Mouse (Mus musculus) kidney, adult 2 months (tissue): Measurements from ENCODE around the gene Gipc1. TPM values are rescaled to one million over a fixed set of nuclear protein-coding genes. Genes with fewer than 3 reads are reported as not detected.

Experiments used
- DNase-seq: peaks from one replicate; pipeline ENCODE4 v3.0.0; 2021
- H3K27ac ChIP-seq: fragments of 200-500 bp; 2 replicates; pipeline ENCODE4 v1.5.1; 2012; ENCODE audit warnings: low read depth, low read length, control low read depth, inconsistent platforms; ENCODE audit not compliant: insufficient read depth
- H3K27me3 ChIP-seq: fragments of 200-500 bp; replicated peaks from 2 replicates; pipeline ENCODE4 v1.6.1; 2012; ENCODE audit warnings: mild to moderate bottlenecking, moderate library complexity, low read length, inconsistent platforms; ENCODE audit not compliant: control insufficient read depth, insufficient read depth
- H3K36me3 ChIP-seq: fragments of 200-500 bp; 2 replicates; pipeline ENCODE4 v1.6.1; 2012; ENCODE audit warnings: mild to moderate bottlenecking, moderate library complexity, low read length, inconsistent platforms; ENCODE audit not compliant: control insufficient read depth, insufficient read depth
- H3K4me1 ChIP-seq: fragments of 200-500 bp; 2 replicates; pipeline ENCODE4 v1.6.1; 2011; ENCODE audit warnings: low read length; ENCODE audit not compliant: control insufficient read depth, insufficient read depth
- H3K4me3 ChIP-seq: fragments of 200-500 bp; 2 replicates; pipeline ENCODE4 v1.5.1; 2011; ENCODE audit warnings: mild to moderate bottlenecking, low read depth, low read length, control low read depth; ENCODE audit not compliant: insufficient read depth
- CTCF ChIP-seq: fragments of 200-500 bp; conservative IDR thresholded peaks from 2 replicates; pipeline ENCODE4 v1.5.1; 2011; ENCODE audit warnings: low read depth, mild to moderate bottlenecking, control low read depth, low read length, moderate library complexity, mixed read lengths; ENCODE audit not compliant: insufficient read depth, insufficient read length
- POLR2A ChIP-seq: fragments of 200-500 bp; IDR thresholded peaks from one replicate; pipeline ENCODE4 v1.6.1; 2011; ENCODE audit warnings: low read depth, low read length, control low read depth
- WGBS: fragments of 180-500 bp; shearing (Covaris S2); methylation state at CpG from one replicate; pipeline ENCODE4 v1.1.7; 2018; 5-methylcytosine and 5-hydroxymethylcytosine counted together
- polyA plus RNA-seq: library from polyadenylated mRNA; depleted of rRNA; stranded (reverse); fragments of >200 nt; gene quantifications from 2 replicates; pipeline ENCODE4 v1.2.3, GENCODE M21; 2012; rRNA removed

Gipc1 gene
- 57.6 and 66.6 TPM in 2 replicates for polyA plus RNA-seq

- 6% methylated on average over 50 of the region's 50 CpGs for WGBS
- H3K4me3 ChIP-seq = peak within 1 kb of the TSS; percentile 83
- H3K27ac ChIP-seq = peak within 1 kb of the TSS; percentile 79
- peaks cover 4% of the 10 kb centered on the region; the same call in 1 of the 2 replicates for H3K4me1 ChIP-seq
- no peaks in the 10 kb centered on the region for H3K36me3 ChIP-seq
- no peak for TF ChIP-seq CTCF
- TF ChIP-seq POLR2A = peak; percentile 46
- DNase-seq = peak; percentile 98
- H3K27me3 ChIP-seq = no peaks in the 10 kb centered on the region
Measured at GRCm38 (mm10) chr8:83652030-83652743, at the start of gene Gipc1. Gipc1 (plus strand) TSS chr8:83652677.

- H3K4me1 ChIP-seq = peaks cover 11% of the 10 kb centered on the region
- peak; percentile 100 for DNase-seq
- peak within 1 kb of the TSS; percentile 74 for H3K27ac ChIP-seq
- H3K4me3 ChIP-seq = peak within 1 kb of the TSS; percentile 86
- H3K36me3 ChIP-seq = peaks cover 2% of the 10 kb centered on the region
- H3K27me3 ChIP-seq = no peaks in the 10 kb centered on the region
- WGBS = under 1% methylated on average over 69 of the region's 69 CpGs
- TF ChIP-seq POLR2A (peak; percentile 96), CTCF (no peak)
Measured at GRCm38 (mm10) chr8:83607661-83608397, 44.6 kb upstream of the Gipc1 start, which contains the start of the genes Tecr and Dnajb1. Tecr (minus strand) TSS chr8:83607971. Dnajb1 (plus strand) TSS chr8:83608193.

DNA sequence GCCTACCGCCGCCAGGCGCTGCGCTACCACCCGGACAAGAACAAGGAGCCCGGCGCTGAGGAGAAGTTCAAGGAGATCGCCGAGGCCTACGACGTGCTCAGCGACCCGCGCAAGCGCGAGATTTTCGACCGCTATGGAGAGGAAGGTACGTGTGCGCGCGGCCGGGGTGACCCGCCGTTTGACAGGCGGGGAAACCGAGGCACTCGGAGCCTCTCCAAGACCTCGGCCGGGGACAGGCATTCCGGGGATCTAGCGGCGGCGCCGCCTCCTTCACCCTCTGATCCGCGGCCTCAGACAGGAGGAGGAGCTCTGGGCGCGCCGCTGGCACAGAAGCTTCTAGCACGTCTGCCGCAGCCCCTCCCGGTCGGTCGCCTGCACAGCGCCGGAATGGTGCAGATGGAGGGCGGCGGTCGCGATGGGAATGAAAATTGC is 44.1 kb upstream of the Gipc1 start:
- no peak for TF ChIP-seq POLR2A
- TF ChIP-seq CTCF = no peak
- Histone ChIP-seq H3K4me3 (peak overlapping the region; percentile 86), H3K27me3 (no peaks in the 10 kb centered on the region), H3K27ac (peak overlapping the region; percentile 74), H3K36me3 (peaks cover 2% of the 10 kb centered on the region), H3K4me1 (peaks cover 11% of the 10 kb centered on the region)
- DNase-seq = peak; percentile 93
- WGBS = under 1% methylated on average over 51 of the region's 51 CpGs

DNA sequence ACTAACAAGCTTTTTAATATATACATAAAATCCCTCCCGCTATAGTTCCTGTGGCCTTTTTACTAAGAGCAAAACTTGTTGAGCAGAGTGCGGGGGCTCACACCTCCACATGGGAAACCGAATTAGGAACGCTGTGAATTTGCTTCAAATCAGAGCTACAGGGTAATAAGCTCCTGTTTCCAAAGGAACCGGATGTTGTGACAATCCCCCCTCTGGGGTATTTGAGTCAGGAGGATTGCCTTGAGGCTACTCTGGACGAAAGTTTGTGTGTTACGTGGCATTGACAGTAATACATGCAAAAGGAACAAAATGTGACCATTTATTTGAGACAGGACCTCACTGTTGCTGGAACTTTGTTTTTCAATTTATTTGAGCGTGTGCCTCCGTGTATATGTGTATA is 43.4 kb upstream of the Gipc1 start:
- TF ChIP-seq CTCF (no peak), POLR2A (no peak)
- Histone ChIP-seq H3K4me1 (peaks cover 11% of the 10 kb centered on the region), H3K27me3 (no peaks in the 10 kb centered on the region), H3K4me3 (peak overlapping the region; percentile 86), H3K36me3 (peaks cover 2% of the 10 kb centered on the region), H3K27ac (peak overlapping the region; percentile 74)
- DNase-seq = no peak
- 12% methylated on average over 9 of the region's 9 CpGs for WGBS

- TF ChIP-seq POLR2A (no peak), CTCF (no peak)
- Histone ChIP-seq H3K4me3 (peak overlapping the region; percentile 86; the same call in 1 of the 2 replicates), H3K4me1 (peaks cover 11% of the 10 kb centered on the region), H3K36me3 (peaks cover 2% of the 10 kb centered on the region), H3K27ac (no peak overlapping the region), H3K27me3 (no peaks in the 10 kb centered on the region)
- no peak for DNase-seq
- 75% methylated on average over 10 of the region's 10 CpGs for WGBS
Measured at GRCm38 (mm10) chr8:83609547-83610180, 42.8 kb upstream of the Gipc1 start.

DNA sequence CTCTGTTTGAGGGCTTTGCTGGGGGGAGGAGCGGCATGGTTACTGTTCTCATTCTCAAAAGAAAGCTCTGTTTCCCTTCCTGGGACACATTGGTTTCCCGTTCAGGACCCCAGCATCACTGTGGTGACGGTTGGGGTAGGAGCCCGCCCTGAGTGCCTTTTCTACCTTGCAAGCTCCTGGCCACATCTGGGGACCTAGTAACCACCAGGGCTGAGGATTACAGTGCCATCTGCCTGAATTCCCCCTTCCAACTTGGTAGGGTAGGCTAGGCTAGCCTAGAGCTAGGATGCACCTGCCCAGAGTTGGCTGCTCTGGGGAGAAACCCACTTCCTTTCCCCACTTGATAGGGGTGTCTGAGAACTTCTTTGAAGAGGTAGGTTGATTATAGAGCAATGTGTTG is 40.6 kb upstream of the Gipc1 start:
- H3K27ac ChIP-seq = no peak overlapping the region
- WGBS = 94% methylated on average over 4 of the region's 4 CpGs
- peaks cover 11% of the 10 kb centered on the region for H3K4me1 ChIP-seq
- H3K36me3 ChIP-seq = peaks cover 2% of the 10 kb centered on the region
- TF ChIP-seq POLR2A (no peak), CTCF (no peak)
- no peak overlapping the region for H3K4me3 ChIP-seq
- no peak for DNase-seq
- no peaks in the 10 kb centered on the region for H3K27me3 ChIP-seq
